Mouse (Mus musculus) adrenal gland, postnatal 36 days (tissue): ENCODE data around the gene Tns1. TPM values are rescaled to one million over a fixed set of nuclear protein-coding genes. Genes with fewer than 3 reads are reported as not detected.

Experiments used
- DNase-seq, 2 experiments: peaks; one replicate each; pipeline ENCODE4 v3.0.0; 2021; ENCODE audit warnings: mixed read lengths in 1 of 2
- total RNA-seq, 2 experiments: library from RNA; stranded (reverse); gene quantifications; 2 replicates each; pipeline ENCODE4 v1.2.3; 2021

The Tns1 gene
- total RNA-seq, 2 experiments from 2014 or later, result 404 to 411 TPM

- peak in 1 of 2 experiments; percentile 40 for DNase-seq
Measured at GRCm38 (mm10) chr1:73992201-73992938, 131.9 kb downstream of the Tns1 start.

DNA sequence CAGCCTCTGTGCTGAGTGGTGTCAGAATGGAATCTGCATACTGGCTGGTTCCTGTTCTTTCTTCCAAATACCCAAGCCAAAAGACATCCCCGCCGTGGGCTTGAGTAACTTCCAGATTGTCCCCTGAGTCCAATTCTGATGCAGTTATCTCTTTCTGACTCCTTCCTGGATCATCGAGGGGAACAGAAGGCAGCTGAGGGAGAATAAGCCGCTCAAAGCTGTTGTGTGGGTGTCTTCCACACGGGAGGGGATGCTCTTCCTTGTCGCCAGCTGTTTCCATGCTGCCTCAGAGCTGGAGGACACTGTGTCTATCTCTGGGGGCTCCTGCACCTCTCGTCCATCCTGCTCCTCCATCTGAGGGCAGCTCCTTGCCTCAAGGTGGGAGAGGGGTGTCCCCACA is 133.0 kb downstream of the Tns1 start:
- DNase-seq, result no peak

- DNase-seq, result no peak
Measured at GRCm38 (mm10) chr1:73990024-73990423, 134.2 kb downstream of the Tns1 start.

GRCm38 (mm10) chr1:73987705-73988201 is 136.5 kb downstream of the Tns1 start:
- no peak for DNase-seq

DNA sequence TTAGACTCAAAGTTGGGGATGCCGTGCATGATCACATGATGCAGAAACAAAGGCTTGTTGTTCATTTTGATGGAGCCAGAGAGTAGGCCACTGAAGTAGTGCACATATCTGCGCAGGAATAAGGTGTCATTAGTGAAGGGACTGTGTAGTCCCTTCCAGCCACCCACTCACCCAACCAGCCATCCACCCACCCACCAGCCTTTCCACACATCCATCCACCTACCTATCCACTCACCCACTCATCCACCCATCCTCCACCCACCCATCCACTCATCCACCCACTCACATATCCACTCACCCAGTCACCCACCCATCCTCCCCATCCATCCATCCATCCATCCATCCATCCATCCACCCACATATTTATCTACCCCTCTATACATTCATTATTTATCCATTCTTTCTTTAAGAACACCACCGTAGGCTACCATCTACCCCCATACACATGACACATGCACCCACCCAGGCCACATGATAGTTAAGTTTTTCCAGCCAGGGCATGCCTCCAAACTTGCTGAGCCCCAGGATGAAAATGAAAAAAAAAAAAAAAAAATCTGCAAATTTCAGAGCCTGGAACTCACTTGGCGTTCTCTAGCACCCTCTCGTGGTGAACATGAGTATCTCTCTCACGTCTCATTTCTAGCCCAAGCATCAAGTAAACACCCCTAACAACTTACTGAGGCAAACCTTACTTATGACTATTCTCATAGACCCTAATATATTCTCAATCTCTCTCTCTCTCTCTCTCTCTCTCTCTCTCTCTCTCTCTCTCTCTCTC is 137.8 kb downstream of the Tns1 start:
- DNase-seq, result peak in 1 of 2 experiments; percentile 62

DNA sequence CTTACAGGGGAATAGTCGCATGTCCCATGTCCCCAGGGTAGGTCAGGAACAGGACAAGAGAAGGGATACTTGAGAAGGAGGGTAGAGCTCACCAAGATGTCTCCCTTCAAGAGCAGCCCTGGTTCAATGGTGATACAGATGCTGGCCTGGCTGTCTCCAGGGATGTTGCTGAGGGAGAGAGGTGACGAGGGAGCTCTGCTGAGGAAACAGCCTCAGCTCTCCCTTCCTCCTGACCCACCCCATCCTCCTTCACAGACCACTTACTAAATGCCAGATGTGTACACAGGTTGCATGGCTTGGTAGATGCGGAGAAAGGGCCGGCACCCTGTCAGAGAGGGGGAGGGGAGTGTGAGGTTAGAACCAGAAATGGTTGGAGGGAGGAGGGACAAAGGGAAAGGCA is 138.6 kb downstream of the Tns1 start:
- no peak for DNase-seq

DNA sequence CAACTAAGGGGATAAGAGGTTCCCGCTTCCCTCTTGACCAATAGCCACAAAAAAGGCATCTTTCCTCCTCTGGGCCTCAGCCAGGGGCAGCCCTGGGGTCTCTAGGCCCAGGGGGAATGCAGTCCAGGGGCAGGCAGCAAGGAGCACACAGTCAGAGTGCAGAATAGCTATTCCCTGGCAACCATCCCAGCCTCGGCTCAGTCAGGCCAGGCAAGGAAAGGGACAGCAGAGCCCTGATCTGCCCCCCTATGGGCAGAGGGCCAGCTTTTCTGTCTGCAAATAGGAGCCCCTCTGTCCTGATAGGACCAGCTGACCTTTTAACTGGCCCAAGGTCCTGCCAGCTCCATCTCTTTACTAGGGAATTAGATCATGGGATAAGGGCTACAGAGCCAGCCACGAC is 145.0 kb downstream of the Tns1 start:
- DNase-seq, result peak in 1 of 2 experiments; percentile 54

- no peak for DNase-seq
Measured at GRCm38 (mm10) chr1:73978576-73978975, 145.7 kb downstream of the Tns1 start.

GRCm38 (mm10) chr1:73973992-73974391 is 150.3 kb downstream of the Tns1 start:
- no peak for DNase-seq

- DNase-seq, result no peak
Measured at GRCm38 (mm10) chr1:73972726-73973125, 151.5 kb downstream of the Tns1 start.

GRCm38 (mm10) chr1:73970161-73970730 is 154.0 kb downstream of the Tns1 start:
- no peak for DNase-seq

- DNase-seq, result peak in 1 of 2 experiments; percentile 62
Measured at GRCm38 (mm10) chr1:73968712-73969511, 155.3 kb downstream of the Tns1 start.

DNA sequence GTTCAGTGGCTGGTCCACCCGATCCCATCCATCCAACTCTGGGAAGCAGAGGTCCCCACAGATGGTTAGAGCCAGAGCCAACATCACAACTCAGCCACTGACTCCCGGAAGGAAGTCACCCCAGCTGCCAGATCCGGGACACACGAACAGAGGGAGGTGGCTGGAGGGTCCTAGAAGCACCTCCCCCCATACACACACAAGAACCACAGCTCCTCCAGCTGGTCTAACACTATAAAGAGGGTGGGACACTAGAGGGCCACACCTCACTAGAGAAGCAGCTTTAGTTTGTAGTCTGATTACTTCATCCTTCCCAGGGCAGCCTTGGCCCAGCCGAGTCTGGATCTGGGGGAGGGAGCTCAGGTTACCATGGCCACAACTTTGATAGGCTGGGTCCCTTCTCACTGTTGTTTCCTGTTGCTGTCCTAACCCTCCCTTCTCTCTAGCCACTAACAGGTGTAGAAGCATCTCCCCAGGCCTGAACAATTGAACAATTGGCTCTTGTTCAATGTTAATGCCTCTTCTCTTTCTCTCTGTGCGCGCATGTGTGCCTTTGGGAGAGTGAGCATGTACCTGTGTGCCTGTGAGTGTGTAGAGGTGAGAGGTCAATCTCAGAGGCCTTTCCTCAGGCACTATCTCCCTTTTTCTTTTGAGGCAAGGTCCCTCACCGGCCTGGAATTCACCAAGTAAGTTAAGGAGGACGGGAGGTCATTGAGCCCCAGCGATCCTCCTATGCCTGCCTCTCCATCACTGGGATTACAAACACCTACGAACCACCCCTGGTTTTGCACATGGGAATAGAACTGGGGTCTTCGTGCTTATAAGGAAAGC is 157.6 kb downstream of the Tns1 start:
- peak; percentile 63 to 73 for DNase-seq

GRCm38 (mm10) chr1:73964151-73964743 is 160.0 kb downstream of the Tns1 start:
- no peak for DNase-seq

GRCm38 (mm10) chr1:73963626-73964025 is 160.6 kb downstream of the Tns1 start:
- DNase-seq, result peak; percentile 92 to 94

GRCm38 (mm10) chr1:73962668-73963371 is 161.4 kb downstream of the Tns1 start:
- peak; percentile 75 to 83 for DNase-seq

DNA sequence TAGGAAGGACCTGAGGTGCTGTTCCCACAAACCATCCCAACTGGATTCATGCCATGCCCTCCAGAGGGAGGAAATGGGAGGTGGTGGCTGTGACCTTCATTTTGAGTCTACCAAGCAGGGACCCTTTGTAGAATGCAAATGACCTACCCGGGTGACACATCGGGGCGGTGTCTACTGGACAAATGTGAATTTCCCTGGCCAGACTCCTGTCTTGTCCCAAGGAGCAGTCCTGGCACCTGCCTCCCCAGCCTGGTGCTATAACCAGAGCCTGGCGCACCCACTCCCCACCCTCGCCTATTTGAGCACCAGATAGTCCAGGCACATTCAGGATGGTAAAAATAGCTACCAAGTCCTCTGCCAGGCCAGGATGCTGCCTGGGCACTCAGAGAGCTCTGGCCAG is 162.2 kb downstream of the Tns1 start:
- no peak for DNase-seq

DNA sequence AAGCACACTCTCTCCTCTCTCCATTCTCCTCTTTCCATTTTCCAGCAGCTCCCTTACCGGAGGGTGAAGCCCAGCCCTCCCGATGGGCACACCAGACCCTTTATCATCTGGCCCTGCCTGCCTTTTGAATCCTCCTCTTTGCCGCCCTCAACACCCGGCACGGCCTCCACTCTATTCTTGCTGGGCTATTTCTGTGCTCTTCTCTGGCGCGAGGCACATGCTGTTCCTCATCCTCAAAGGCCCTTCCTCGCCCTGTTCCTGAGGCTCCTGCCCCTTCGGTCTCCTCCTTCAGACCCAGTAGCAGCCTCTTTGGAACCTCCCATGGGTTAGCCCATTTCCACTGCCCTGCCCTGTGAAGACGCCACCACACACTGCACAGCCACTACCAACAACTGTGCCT is 164.5 kb downstream of the Tns1 start:
- no peak for DNase-seq

- no peak for DNase-seq
Measured at GRCm38 (mm10) chr1:73959344-73959743, 164.9 kb downstream of the Tns1 start.
